Mouse (Mus musculus) intestine, embryonic 16.5 days (tissue): ENCODE measurements around the gene Slc9a8. TPM values are rescaled to one million over a fixed set of nuclear protein-coding genes. Genes with fewer than 3 reads are reported as not detected.

ENCODE experiments used
- ATAC-seq: fragments of 200-750 bp; cut with Nextera tagmentation; 2 replicates; pipeline ENCODE4 v1.8.0; 2017; ENCODE audit warnings: moderate TSS enrichment, moderate library complexity
- H3K27ac ChIP-seq: fragments of 300-500 bp; sonication (generic); 2 replicates; pipeline ENCODE4 v1.5.1; 2014; ENCODE audit warnings: mild to moderate bottlenecking, low read length
- H3K27me3 ChIP-seq: fragments of 300-500 bp; sonication (generic); replicated peaks from 2 replicates; pipeline ENCODE4 v1.6.1; 2014; ENCODE audit warnings: low read length, control low read depth, mixed read lengths; ENCODE audit not compliant: control insufficient read depth, insufficient read depth
- H3K36me3 ChIP-seq: fragments of 300-500 bp; sonication (generic); 2 replicates; pipeline ENCODE4 v1.6.1; 2014; ENCODE audit warnings: low read length, control low read depth; ENCODE audit not compliant: control insufficient read depth, insufficient read depth
- H3K4me1 ChIP-seq: fragments of 300-500 bp; sonication (generic); 2 replicates; pipeline ENCODE4 v1.6.1; 2014; ENCODE audit warnings: low read length, control low read depth, mixed read lengths; ENCODE audit not compliant: control insufficient read depth, insufficient read depth
- H3K4me2 ChIP-seq: fragments of 300-500 bp; sonication (generic); 2 replicates; pipeline ENCODE4 v1.6.1; 2014; ENCODE audit warnings: low read depth, low read length, control low read depth
- H3K4me3 ChIP-seq: fragments of 300-500 bp; sonication (generic); 2 replicates; pipeline ENCODE4 v1.5.1; 2014; ENCODE audit warnings: mild to moderate bottlenecking, low read length
- H3K9ac ChIP-seq: fragments of 300-500 bp; sonication (generic); 2 replicates; pipeline ENCODE4 v1.6.1; 2014; ENCODE audit warnings: low read depth, low read length
- H3K9me3 ChIP-seq: fragments of 300-500 bp; sonication (generic); 2 replicates; pipeline ENCODE4 v1.6.1; 2016; ENCODE audit warnings: low read length, control low read depth; ENCODE audit not compliant: control insufficient read depth
- WGBS: fragments of 180-500 bp; shearing (Covaris S2); extraction: QIAGEN DNeasy Blood & Tissue Kit; methylation state at CpG from one replicate; pipeline ENCODE4 v1.1.7; 2014; 5-methylcytosine and 5-hydroxymethylcytosine counted together
- polyA plus RNA-seq: library from polyadenylated mRNA; unstranded; fragments of >200 nt; fragmentation: Nextera tagmentation; extraction: Ambion mirVana; gene quantifications from 2 replicates; pipeline ENCODE4 v1.2.1, GENCODE M21; 2015

The Slc9a8 gene
- polyA plus RNA-seq, 1 experiment from 2014 or later: 19.0 TPM

- Histone ChIP-seq H3K27ac (no peak overlapping the region), H3K4me2 (no peak overlapping the region), H3K9ac (no peak overlapping the region), H3K27me3 (no peaks in the 10 kb centered on the region), H3K36me3 (peaks cover 10% of the 10 kb centered on the region; the same call in 1 of the 2 replicates), H3K4me3 (no peak overlapping the region), H3K4me1 (peaks cover 22% of the 10 kb centered on the region), H3K9me3 (no peaks in the 10 kb centered on the region)
- ATAC-seq: no peak
- WGBS: 91% methylated on average over 27 of the region's 27 CpGs
Measured at GRCm38 (mm10) chr2:167483081-167483826, 61.7 kb downstream of the Slc9a8 start.

- Histone ChIP-seq H3K4me1 (peaks cover 28% of the 10 kb centered on the region), H3K36me3 (peaks cover 10% of the 10 kb centered on the region; the same call in 1 of the 2 replicates), H3K4me3 (no peak overlapping the region), H3K4me2 (no peak overlapping the region), H3K9ac (no peak overlapping the region), H3K27ac (no peak overlapping the region), H3K9me3 (no peaks in the 10 kb centered on the region), H3K27me3 (no peaks in the 10 kb centered on the region)
- ATAC-seq: no peak
- WGBS: 94% methylated on average over 24 of the region's 24 CpGs
Measured at GRCm38 (mm10) chr2:167483827-167484410, 62.4 kb downstream of the Slc9a8 start.

GRCm38 (mm10) chr2:167484932-167485331 lies 63.4 kb downstream of the Slc9a8 start:
- H3K36me3 ChIP-seq: peaks cover 10% of the 10 kb centered on the region; the same call in 1 of the 2 replicates
- H3K4me1 ChIP-seq: peaks cover 28% of the 10 kb centered on the region
- H3K9me3 ChIP-seq: no peaks in the 10 kb centered on the region
- H3K9ac ChIP-seq: no peak overlapping the region
- 93% methylated on average over 11 of the region's 11 CpGs for WGBS
- no peak overlapping the region for H3K4me2 ChIP-seq
- H3K27ac ChIP-seq: no peak overlapping the region
- no peak for ATAC-seq
- H3K27me3 ChIP-seq: no peaks in the 10 kb centered on the region
- no peak overlapping the region for H3K4me3 ChIP-seq

- ATAC-seq: peak; percentile 62
- Histone ChIP-seq H3K27ac (peak overlapping the region; percentile 45), H3K4me1 (peaks cover 26% of the 10 kb centered on the region), H3K36me3 (peaks cover 10% of the 10 kb centered on the region; the same call in 1 of the 2 replicates), H3K4me2 (no peak overlapping the region), H3K27me3 (no peaks in the 10 kb centered on the region), H3K9ac (peak overlapping the region; percentile 43), H3K9me3 (no peaks in the 10 kb centered on the region), H3K4me3 (no peak overlapping the region)
- WGBS: 81% methylated on average over 7 of the region's 7 CpGs
Measured at GRCm38 (mm10) chr2:167485501-167486377, 64.2 kb downstream of the Slc9a8 start.

- Histone ChIP-seq H3K9ac (0 out of 2 replicates have a peak overlapping the region, but pooled peaks have one; percentile 43), H3K4me2 (no peak overlapping the region), H3K27ac (peak overlapping the region; percentile 45), H3K4me3 (no peak overlapping the region), H3K4me1 (peaks cover 34% of the 10 kb centered on the region), H3K36me3 (peaks cover 10% of the 10 kb centered on the region; the same call in 1 of the 2 replicates), H3K9me3 (no peaks in the 10 kb centered on the region), H3K27me3 (no peaks in the 10 kb centered on the region)
- 70% methylated on average over 4 of the region's 4 CpGs for WGBS
- 0 out of 2 replicates have a peak, but pooled peaks have one; percentile 17 for ATAC-seq
Measured at GRCm38 (mm10) chr2:167486573-167486972, 65.1 kb downstream of the Slc9a8 start.

DNA sequence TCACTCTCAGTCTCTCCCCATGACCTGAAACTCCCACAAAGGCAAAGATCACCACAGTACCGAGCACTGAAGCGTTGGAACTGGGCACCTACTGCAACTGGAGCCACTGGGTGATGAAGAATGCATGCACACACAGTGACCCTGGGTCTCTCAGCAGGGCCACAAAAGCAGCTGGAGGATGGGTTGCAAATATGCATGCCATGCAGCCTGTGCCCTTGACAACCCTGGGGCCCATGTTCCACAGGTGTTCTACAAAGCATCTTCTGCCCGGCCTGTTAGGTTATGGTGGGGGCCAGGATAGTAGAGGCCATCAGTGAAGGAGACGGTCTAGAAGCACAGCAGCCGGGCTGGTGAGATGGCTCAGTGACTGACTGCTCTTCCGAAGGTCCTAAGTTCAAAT lies 66.0 kb downstream of the Slc9a8 start:
- Histone ChIP-seq H3K4me1 (peaks cover 39% of the 10 kb centered on the region), H3K4me3 (no peak overlapping the region), H3K36me3 (peaks cover 9% of the 10 kb centered on the region; the same call in 1 of the 2 replicates), H3K9me3 (no peaks in the 10 kb centered on the region), H3K4me2 (no peak overlapping the region), H3K9ac (no peak overlapping the region), H3K27ac (no peak overlapping the region), H3K27me3 (no peaks in the 10 kb centered on the region)
- ATAC-seq: no peak
- WGBS: 91% methylated on average over 6 of the region's 6 CpGs

DNA sequence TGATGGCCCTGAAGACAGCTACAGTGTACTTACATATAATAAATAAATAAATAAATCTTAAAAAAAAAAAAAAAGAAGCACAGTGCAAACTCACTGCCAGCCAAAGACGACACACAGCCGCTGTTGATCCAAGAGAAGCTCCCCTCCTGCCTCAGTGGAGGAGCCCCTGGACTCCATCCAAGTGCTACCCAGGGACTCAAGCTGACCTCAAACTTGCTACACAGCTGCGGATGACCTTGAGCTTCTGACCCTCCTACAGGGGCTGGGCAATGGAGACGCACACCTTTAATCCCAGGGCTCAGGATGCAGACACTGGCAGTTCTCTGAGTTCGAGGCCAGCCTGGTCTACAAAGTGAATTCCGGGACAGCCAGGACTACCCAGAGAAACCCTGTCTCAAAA lies 66.5 kb downstream of the Slc9a8 start:
- ATAC-seq: no peak
- WGBS: 80% methylated on average over 6 of the region's 6 CpGs
- H3K36me3 ChIP-seq: peaks cover 5% of the 10 kb centered on the region; the same call in 1 of the 2 replicates

DNA sequence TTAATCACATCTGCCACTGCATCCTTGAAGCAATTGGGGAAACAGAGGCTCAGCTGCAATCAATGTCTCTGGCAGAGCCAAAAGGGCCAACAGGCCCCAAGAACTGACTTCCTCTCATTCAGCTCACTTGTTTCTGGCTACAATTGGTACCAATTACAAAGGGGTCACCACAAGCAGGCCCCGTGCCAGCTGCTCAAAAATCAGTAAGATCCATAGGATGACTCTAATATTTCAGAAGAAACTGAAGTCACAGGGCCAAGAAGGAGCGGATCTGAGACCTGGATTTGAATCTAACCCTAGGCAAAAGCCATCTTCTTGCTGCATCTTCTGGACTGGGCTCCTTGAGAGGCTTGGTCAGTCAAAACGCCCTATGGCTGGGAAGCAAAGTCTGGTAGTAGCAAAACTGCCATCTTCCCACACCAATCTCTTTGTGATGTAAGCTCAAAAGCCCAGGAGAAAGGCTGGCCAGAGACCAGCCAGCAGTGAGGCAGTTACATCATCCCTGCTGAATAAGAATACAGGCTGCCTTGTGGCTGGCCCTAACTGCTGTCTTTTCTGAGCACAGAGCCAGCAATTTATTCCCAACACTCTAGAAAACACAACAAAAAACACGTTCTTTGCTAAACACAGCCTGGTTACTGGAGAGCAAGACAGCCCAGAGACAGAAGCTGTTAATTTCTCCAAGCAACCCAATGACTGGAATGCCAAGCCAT lies 69.5 kb downstream of the Slc9a8 start:
- Histone ChIP-seq H3K27me3 (no peaks in the 10 kb centered on the region), H3K4me2 (0 out of 2 replicates have a peak overlapping the region, but pooled peaks have one; percentile 95), H3K4me1 (peaks cover 36% of the 10 kb centered on the region), H3K4me3 (0 out of 2 replicates have a peak overlapping the region, but pooled peaks have one; percentile 99), H3K9ac (peak overlapping the region; percentile 92; the same call in 1 of the 2 replicates), H3K9me3 (no peaks in the 10 kb centered on the region), H3K36me3 (no peaks in the 10 kb centered on the region), H3K27ac (no peak overlapping the region)
- no peak for ATAC-seq
- 79% methylated on average over 4 of the region's 4 CpGs for WGBS

More for the DNA sequence above, 66.5 kb downstream of the Slc9a8 start:
- H3K9ac ChIP-seq: no peak overlapping the region
- H3K4me2 ChIP-seq: no peak overlapping the region
- H3K9me3 ChIP-seq: no peaks in the 10 kb centered on the region
- no peak overlapping the region for H3K27ac ChIP-seq
- no peak overlapping the region for H3K4me3 ChIP-seq
- peaks cover 39% of the 10 kb centered on the region for H3K4me1 ChIP-seq
- H3K27me3 ChIP-seq: no peaks in the 10 kb centered on the region
